Mouse (Mus musculus): ENCODE measurements around the gene Lrrc28.

Gene Lrrc28

DNA sequence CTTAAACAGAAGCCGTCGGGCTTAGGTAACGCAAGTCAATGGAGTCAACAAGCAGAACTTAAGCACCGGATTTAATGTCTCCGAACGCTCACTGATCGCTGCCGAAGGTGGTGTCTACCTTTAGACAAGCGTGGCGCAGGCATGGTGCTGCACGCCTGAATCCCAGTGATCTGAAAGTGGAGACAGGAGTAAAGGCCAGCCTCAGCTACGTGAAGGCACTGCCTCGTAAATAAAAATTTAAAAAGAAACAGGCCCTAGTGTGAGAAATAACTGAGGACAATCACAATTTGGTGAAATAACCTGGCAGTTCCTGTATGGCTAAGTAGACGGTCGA is 580 bp upstream of the Lrrc28 start:
- in situ Hi-C loops (cut with MboI, MseI) = no loop called here

- in situ Hi-C loops (cut with MboI, MseI) = no loop called here
Measured at GRCm38 (mm10) chr7:67644291-67644690, 777 bp downstream of the Lrrc28 start.

DNA sequence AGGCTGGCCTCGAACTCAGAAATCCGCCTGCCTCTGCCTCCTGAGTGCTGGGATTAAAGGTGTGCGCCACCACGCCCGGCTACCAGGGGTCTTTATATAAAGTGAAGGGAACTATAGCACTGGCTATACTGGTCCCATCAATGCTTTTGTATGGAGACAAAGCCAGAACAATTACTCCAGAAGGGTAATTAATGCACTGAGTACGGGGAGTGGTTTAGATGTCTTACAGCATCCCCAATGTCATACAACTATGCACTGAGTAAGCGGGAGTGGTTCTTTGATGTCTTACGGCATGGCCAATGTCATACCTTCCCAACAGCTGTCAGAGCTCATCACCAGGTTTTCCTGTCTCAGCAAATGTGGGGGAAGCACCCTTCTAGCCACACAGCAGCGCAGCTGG is 2.1 kb downstream of the Lrrc28 start:
- in situ Hi-C loops (cut with MboI, MseI) = no loop called here

DNA sequence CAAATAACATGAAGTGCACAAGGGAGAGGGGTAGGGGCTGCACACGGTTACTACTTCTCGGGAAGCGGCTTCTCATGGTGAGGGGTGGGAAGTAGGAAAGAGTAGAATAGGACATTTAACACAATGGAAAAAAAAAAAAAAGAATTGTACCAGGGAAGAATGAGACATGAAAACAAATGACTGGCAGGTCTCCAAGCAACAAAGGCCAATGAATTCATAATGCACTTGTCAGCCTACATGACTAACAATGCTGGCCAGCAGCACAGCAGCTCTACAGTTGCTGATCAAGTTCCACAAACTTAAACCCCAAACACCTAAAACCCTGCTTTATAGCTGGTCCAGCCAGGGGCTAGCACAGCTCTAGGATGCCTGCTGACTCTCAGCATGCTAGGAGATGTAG is 6.1 kb downstream of the Lrrc28 start:
- in situ Hi-C loops (cut with MboI, MseI) = no loop called here

- in situ Hi-C loops (cut with MboI, MseI) = no loop called here
Measured at GRCm38 (mm10) chr7:67636161-67636560, 8.9 kb downstream of the Lrrc28 start.

- in situ Hi-C loops (cut with MboI, MseI) = loop anchor here (5.0 kb wide), 2 partner anchors 277 to 407 kb away; no protein-coding TSS in a partner anchor
Measured at GRCm38 (mm10) chr7:67634210-67634609, 10.9 kb downstream of the Lrrc28 start.

GRCm38 (mm10) chr7:67632380-67632779 is 12.7 kb downstream of the Lrrc28 start:
- in situ Hi-C loops (cut with MboI, MseI) = loop anchor here (5.0 kb wide), 2 partner anchors 275 to 405 kb away; no protein-coding TSS in a partner anchor

- in situ Hi-C loops (cut with MboI, MseI) = loop anchor here (5.0 kb wide), 2 partner anchors 274 to 404 kb away; no protein-coding TSS in a partner anchor
Measured at GRCm38 (mm10) chr7:67630817-67631216, 14.3 kb downstream of the Lrrc28 start.

DNA sequence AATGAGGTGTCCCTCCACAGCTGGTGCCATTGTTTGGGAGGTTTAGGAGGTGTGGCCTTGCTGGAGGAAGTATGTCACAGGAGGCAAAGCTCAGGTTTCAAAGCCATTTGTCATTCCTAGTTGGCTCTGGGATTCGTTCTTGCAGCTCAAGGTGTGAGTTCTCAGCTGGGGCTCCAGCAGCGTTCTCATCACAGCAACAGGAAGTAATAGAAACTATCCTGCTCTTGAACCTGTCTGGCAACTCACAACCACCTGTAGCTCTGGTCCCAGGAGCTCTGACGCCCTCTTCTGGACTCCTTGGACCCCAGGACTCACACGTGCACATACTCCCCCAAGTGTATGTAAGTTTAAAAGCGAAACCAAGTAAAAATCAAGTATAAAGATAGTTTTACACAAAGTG is 15.4 kb downstream of the Lrrc28 start:
- in situ Hi-C loops (cut with MboI, MseI) = loop anchor here (5.0 to 10.0 kb wide), 3 partner anchors 272 to 795 kb away; partner anchors contain the start of gene Adamts17

DNA sequence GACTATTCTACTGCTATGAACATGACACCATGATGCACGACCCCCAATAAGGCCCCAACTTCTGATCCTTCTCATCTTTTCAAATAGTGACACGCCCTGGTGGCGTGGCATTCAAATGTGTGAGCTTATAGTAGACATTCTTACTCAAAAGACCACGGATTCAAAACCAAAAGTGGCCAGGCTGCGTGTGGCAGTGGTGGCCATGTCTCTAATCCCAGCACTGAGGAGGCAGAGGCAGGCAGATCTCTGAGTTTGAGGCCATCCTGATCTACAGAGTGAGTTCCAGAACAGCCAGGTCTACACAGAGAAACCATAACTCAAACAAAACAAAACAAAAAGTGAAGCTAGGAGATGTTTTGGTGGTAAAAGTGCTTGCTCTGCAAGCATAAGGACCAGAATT is 18.4 kb downstream of the Lrrc28 start:
- in situ Hi-C loops (cut with MboI, MseI) = loop anchor here (10.0 kb wide), 1 partner anchor 792 kb away; the partner anchor contains the start of gene Adamts17

DNA sequence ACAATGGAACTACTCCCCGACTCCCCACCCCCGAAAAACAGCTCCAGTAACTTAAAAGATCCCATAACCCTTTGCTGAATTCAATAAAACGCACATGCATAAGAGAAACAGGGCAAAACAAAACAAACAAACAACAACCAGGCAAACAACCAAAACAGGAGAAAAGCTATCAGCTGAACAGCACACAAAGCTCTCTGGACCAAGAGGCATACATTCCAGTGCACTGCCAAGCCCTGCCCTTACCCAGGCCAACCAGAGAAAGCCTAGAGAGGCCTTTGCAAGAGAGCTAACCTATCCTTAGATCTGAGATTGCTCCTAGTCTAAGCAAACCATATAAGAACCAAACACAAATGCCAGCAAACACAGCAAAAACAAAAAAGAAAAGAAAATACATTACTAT is 22.9 kb downstream of the Lrrc28 start:
- in situ Hi-C loops (cut with MboI, MseI) = loop anchor here (10.0 kb wide), 1 partner anchor 787 kb away; the partner anchor contains the start of gene Adamts17

DNA sequence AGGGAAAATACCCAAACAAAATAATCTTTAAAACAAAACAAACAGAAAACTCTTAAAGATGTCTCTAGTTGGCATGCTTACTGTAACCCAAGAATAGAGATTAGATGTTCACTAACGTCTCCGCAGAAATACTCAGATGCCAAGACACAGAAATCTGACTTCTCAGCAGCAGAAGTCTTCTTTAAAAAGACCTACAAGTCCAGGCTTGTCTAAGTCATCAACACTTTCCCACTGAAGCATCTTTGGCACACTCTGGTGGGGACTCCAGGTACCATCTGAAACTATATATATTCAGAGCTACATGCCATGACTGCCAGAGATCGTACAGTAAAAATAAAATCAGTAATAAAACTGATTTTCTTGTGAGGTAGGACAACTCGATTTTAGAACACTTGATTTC is 25.2 kb downstream of the Lrrc28 start:
- in situ Hi-C loops (cut with MboI, MseI) = loop anchor here (10.0 kb wide), 1 partner anchor 785 kb away; the partner anchor contains the start of gene Adamts17

DNA sequence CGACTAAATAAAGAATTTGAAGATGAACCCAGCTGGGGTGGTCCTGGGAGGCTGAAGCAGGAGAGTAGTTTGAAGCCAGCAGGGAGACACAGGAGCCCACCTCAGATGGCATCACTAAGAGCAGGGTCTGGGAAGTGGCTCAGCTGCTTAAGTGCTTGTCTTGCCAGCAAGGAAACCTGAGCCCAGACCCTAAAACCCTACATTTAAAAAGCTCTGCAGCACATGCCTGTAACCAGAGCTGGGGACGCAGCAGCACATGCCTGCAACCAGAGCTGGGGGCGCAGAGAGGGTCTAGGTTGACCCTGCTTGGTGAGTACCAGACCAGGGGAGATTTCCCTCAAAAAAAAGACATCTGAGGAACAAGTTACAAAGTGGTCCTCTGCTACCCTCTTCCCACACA is 26.8 kb downstream of the Lrrc28 start:
- in situ Hi-C loops (cut with MboI, MseI) = no loop called here

- in situ Hi-C loops (cut with MboI, MseI) = no loop called here
Measured at GRCm38 (mm10) chr7:67617646-67618045, 27.4 kb downstream of the Lrrc28 start.

DNA sequence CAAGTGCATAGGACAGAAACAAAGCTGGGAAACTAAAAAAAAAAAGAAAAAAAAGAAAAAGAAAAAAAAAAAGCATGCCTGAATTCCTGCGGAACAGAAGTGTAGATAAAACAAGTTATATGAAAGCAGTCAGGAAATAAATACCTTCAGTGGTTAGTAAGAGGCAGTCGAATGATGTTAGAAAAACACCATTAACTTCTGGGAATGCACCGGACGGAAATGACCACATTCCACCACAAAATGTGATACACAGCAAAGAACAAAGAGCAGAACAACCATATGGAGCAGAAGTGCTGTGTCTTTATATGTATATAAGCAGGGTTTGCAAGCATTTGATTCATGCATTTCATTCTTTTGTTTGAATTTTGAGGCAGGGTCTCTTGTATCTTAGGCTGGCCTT is 28.2 kb downstream of the Lrrc28 start:
- in situ Hi-C loops (cut with MboI, MseI) = no loop called here

GRCm38 (mm10) chr7:67614464-67614861 is 30.6 kb downstream of the Lrrc28 start:
- in situ Hi-C loops (cut with MboI, MseI) = no loop called here

GRCm38 (mm10) chr7:67613795-67614463 is 31.1 kb downstream of the Lrrc28 start:
- in situ Hi-C loops (cut with MboI, MseI) = no loop called here

DNA sequence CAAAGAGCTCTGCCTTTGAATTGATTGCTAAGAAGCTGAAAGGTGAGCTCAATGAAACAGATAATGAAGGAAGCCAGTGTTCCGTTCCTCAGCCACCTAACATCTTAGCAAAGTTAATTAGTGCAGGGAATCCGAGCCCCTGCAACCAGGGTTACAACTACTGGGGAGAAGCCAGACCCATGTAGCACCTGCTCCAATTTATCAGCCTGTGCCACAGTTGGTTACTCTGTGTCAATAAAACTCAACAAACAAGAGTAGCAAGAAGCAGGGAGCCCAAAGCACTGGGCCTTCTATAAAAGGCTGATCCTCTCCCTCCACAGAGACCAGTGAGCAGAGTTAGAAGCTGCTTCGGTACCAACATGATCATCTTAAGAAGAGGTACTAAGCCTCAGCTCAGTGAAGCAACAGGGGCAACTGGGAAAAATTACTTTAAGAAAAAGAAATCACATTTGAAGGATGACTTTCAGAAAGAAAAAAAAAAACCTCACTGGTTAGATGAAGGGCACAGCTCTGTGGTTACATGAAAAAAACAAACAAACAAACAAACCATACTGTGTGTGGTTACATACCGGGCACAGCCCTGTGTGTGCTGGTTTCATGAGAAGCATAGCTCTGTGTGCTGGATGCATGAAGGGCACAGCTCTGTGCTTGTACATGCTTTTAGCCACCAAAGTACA is 36.6 kb downstream of the Lrrc28 start:
- in situ Hi-C loops (cut with MboI, MseI) = no loop called here

GRCm38 (mm10) chr7:67607669-67608347 is 37.3 kb downstream of the Lrrc28 start:
- in situ Hi-C loops (cut with MboI, MseI) = no loop called here

DNA sequence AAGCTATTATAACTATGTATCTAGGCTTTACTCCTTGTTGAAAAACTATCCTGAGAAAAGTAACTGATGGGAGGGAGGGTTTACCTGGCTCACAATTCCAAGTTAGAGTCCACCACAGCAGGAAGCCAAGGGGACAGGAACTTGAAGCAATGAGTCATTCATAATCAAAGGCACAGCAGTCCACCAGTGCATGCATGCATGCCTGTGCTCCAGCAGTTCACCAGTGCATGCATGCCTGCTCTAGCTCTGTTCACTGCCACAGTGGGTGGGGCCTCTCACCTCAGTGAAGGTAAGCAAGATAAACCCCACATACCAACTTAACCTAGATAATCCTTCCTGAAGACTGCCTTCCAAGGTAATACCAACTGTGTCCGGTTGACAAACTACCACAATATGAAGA is 38.8 kb downstream of the Lrrc28 start:
- in situ Hi-C loops (cut with MboI, MseI) = no loop called here

GRCm38 (mm10) chr7:67605114-67605513 is 40.0 kb downstream of the Lrrc28 start:
- in situ Hi-C loops (cut with MboI, MseI) = no loop called here

- in situ Hi-C loops (cut with MboI, MseI) = loop anchor here (5.0 kb wide), 1 partner anchor 101 kb away; no protein-coding TSS in a partner anchor
Measured at GRCm38 (mm10) chr7:67598050-67598449, 47.0 kb downstream of the Lrrc28 start.
